Mouse (Mus musculus): ENCODE data around the gene Jak1. TPM values are rescaled to one million over a fixed set of nuclear protein-coding genes. Genes with fewer than 3 reads are reported as not detected.

The Jak1 gene
- polyA plus RNA-seq (2015; fragmentation: Nextera tagmentation; extraction: Ambion mirVana) = 80.2 and 81.4 TPM in 2 replicates

DNA sequence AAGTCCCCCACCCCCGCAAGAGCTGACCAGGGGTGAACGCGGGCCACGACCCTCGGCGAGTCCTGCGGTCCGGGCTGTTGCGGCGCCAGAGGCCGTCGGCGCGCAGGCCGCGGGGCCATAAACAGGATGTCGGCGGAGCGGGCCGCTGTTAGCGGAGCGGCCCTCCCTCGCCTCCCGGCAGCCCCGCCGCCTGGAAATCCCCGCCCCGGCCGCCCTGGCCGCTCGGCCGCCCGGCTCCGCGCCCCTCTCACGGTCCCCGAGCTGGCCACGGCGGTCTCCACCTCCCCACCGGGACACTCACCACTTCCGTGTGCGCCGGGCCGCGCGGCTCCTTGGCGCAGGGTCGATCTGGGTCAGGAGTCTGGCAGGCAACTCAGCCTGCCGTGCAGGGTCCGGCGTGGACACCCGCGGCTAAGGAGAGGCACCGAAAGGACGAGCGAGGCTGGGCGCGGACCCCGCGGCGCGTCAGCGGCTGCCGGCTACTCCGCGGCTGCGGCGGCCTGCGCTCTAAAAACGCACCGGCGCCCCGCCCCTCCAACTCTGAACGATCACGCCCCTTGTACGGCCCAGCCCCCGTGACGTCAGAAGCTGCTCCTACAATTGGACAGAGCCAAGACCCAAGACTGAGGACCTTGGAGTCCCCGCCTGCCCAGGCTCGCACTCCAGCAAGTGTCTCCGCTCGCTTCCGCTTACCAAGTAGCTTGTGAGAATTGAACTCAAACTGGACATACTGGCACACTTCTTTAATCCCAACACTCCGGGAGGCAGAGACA is at the start of gene Jak1:
TSS of gene Jak1 (minus strand) at position 542 of the 773 bp plus-strand sequence.
- peak within 1 kb of the TSS; percentile 59 for H3K4me2 ChIP-seq (replicated peaks)
- peak within 1 kb of the TSS; percentile 84 for H3K4me3 ChIP-seq (replicated peaks)
- under 1% methylated on average over 84 of the region's 84 CpGs for WGBS
- H3K36me3 ChIP-seq = no peaks in the 10 kb centered on the region
- 0 out of 2 replicates have a peak, but pooled peaks cover 8% of the 10 kb centered on the region for H3K4me1 ChIP-seq
- no peaks in the 10 kb centered on the region for H3K27me3 ChIP-seq
- H3K27ac ChIP-seq (replicated peaks) = peak within 1 kb of the TSS; percentile 91
- H3K9ac ChIP-seq = peak within 1 kb of the TSS; percentile 74
- ATAC-seq (ENCODE audit: insufficient number of reproducible peaks, low FRiP score, low TSS enrichment, low read depth) = peak; percentile 98
- H3K9me3 ChIP-seq (replicated peaks) = no peaks in the 10 kb centered on the region

- Histone ChIP-seq H3K27ac (replicated peaks) (no peak overlapping the region), H3K9ac (no peak overlapping the region), H3K4me2 (replicated peaks) (no peak overlapping the region), H3K36me3 (no peaks in the 10 kb centered on the region), H3K4me1 (no peaks in the 10 kb centered on the region), H3K27me3 (0 out of 2 replicates have a peak, but pooled peaks cover 3% of the 10 kb centered on the region), H3K9me3 (replicated peaks) (no peaks in the 10 kb centered on the region), H3K4me3 (replicated peaks) (no peak overlapping the region)
- no peak for ATAC-seq (ENCODE audit: insufficient number of reproducible peaks, low FRiP score, low TSS enrichment, low read depth)
- 77% methylated on average over 6 of the region's 6 CpGs for WGBS
Observed at GRCm38 (mm10) chr4:101312055-101312454, 47.0 kb upstream of the Jak1 start.

- Histone ChIP-seq H3K27ac (replicated peaks) (no peak overlapping the region), H3K4me2 (replicated peaks) (no peak overlapping the region), H3K9me3 (replicated peaks) (no peaks in the 10 kb centered on the region), H3K36me3 (no peaks in the 10 kb centered on the region), H3K27me3 (0 out of 2 replicates have a peak, but pooled peaks cover 3% of the 10 kb centered on the region), H3K4me3 (replicated peaks) (no peak overlapping the region), H3K9ac (no peak overlapping the region), H3K4me1 (no peaks in the 10 kb centered on the region)
- WGBS = 88% methylated on average over 4 of the region's 4 CpGs
- no peak for ATAC-seq (ENCODE audit: insufficient number of reproducible peaks, low FRiP score, low TSS enrichment, low read depth)
Observed at GRCm38 (mm10) chr4:101308166-101308565, 43.1 kb upstream of the Jak1 start.

GRCm38 (mm10) chr4:101307286-101307685 is 42.2 kb upstream of the Jak1 start:
- 62% methylated on average over 4 of the region's 4 CpGs for WGBS
- no peaks in the 10 kb centered on the region for H3K36me3 ChIP-seq
- no peaks in the 10 kb centered on the region for H3K9me3 ChIP-seq (replicated peaks)
- no peak overlapping the region for H3K9ac ChIP-seq
- H3K27me3 ChIP-seq = 0 out of 2 replicates have a peak, but pooled peaks cover 3% of the 10 kb centered on the region
- H3K4me1 ChIP-seq = no peaks in the 10 kb centered on the region
- H3K27ac ChIP-seq (replicated peaks) = no peak overlapping the region
- H3K4me2 ChIP-seq (replicated peaks) = no peak overlapping the region
- no peak overlapping the region for H3K4me3 ChIP-seq (replicated peaks)
- ATAC-seq (ENCODE audit: insufficient number of reproducible peaks, low FRiP score, low TSS enrichment, low read depth) = no peak

GRCm38 (mm10) chr4:101306132-101306915 is 41.2 kb upstream of the Jak1 start:
- Histone ChIP-seq H3K4me2 (replicated peaks) (no peak overlapping the region), H3K36me3 (no peaks in the 10 kb centered on the region), H3K4me1 (no peaks in the 10 kb centered on the region), H3K9ac (no peak overlapping the region), H3K9me3 (replicated peaks) (no peaks in the 10 kb centered on the region), H3K27me3 (no peaks in the 10 kb centered on the region), H3K4me3 (replicated peaks) (no peak overlapping the region), H3K27ac (replicated peaks) (no peak overlapping the region)
- WGBS = 40% methylated on average over 8 of the region's 8 CpGs
- ATAC-seq (ENCODE audit: insufficient number of reproducible peaks, low FRiP score, low TSS enrichment, low read depth) = no peak

DNA sequence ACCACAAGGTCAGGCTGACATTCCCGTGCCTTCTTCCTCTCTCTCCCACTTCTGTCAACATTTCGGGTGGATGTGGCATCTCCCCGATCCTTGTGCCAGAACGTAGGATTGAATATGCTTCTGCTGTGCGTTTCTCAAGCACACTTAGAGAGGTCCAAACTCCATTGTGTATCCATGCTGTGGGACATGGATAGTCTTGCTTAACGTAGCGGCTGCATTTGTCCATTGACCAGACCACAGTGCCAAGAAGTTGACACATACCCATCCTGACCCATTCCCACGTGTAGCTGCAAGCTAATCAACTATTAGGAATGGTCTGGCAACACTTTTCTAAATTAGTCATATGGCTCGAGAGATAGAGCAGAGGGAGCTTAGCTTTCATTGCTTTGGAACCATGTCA is 40.0 kb upstream of the Jak1 start:
- no peaks in the 10 kb centered on the region; the same call in 1 of the 2 replicates for H3K27me3 ChIP-seq
- no peaks in the 10 kb centered on the region for H3K4me1 ChIP-seq
- H3K4me2 ChIP-seq (replicated peaks) = no peak overlapping the region
- no peaks in the 10 kb centered on the region for H3K9me3 ChIP-seq (replicated peaks)
- no peaks in the 10 kb centered on the region for H3K36me3 ChIP-seq
- no peak overlapping the region for H3K9ac ChIP-seq
- no peak overlapping the region for H3K27ac ChIP-seq (replicated peaks)
- H3K4me3 ChIP-seq (replicated peaks) = no peak overlapping the region
- WGBS = 78% methylated on average over 9 of the region's 9 CpGs
- ATAC-seq (ENCODE audit: insufficient number of reproducible peaks, low FRiP score, low TSS enrichment, low read depth) = no peak

- Histone ChIP-seq H3K27me3 (no peaks in the 10 kb centered on the region; the same call in 1 of the 2 replicates), H3K36me3 (no peaks in the 10 kb centered on the region), H3K4me3 (replicated peaks) (no peak overlapping the region), H3K4me1 (no peaks in the 10 kb centered on the region), H3K27ac (replicated peaks) (no peak overlapping the region), H3K9ac (no peak overlapping the region), H3K9me3 (replicated peaks) (no peaks in the 10 kb centered on the region), H3K4me2 (replicated peaks) (no peak overlapping the region)
- no peak for ATAC-seq (ENCODE audit: insufficient number of reproducible peaks, low FRiP score, low TSS enrichment, low read depth)
- WGBS = 83% methylated on average over 4 of the region's 4 CpGs
Observed at GRCm38 (mm10) chr4:101304114-101304513, 39.0 kb upstream of the Jak1 start.

GRCm38 (mm10) chr4:101300392-101300910 is 35.4 kb upstream of the Jak1 start:
- no peak overlapping the region for H3K27ac ChIP-seq (replicated peaks)
- H3K27me3 ChIP-seq = no peaks in the 10 kb centered on the region; the same call in 1 of the 2 replicates
- no peak overlapping the region for H3K9ac ChIP-seq
- no peak overlapping the region for H3K4me3 ChIP-seq (replicated peaks)
- H3K36me3 ChIP-seq = no peaks in the 10 kb centered on the region
- 55% methylated on average over 4 of the region's 4 CpGs for WGBS
- no peak overlapping the region for H3K4me2 ChIP-seq (replicated peaks)
- H3K4me1 ChIP-seq = no peaks in the 10 kb centered on the region
- no peak for ATAC-seq (ENCODE audit: insufficient number of reproducible peaks, low FRiP score, low TSS enrichment, low read depth)
- H3K9me3 ChIP-seq (replicated peaks) = no peaks in the 10 kb centered on the region

GRCm38 (mm10) chr4:101298311-101298990 is 33.4 kb upstream of the Jak1 start:
- Histone ChIP-seq H3K4me2 (replicated peaks) (no peak overlapping the region), H3K27me3 (no peaks in the 10 kb centered on the region; the same call in 1 of the 2 replicates), H3K9me3 (replicated peaks) (no peaks in the 10 kb centered on the region), H3K27ac (replicated peaks) (no peak overlapping the region), H3K4me1 (no peaks in the 10 kb centered on the region), H3K4me3 (replicated peaks) (no peak overlapping the region), H3K9ac (no peak overlapping the region), H3K36me3 (no peaks in the 10 kb centered on the region)
- WGBS = 66% methylated on average over 12 of the region's 12 CpGs
- no peak for ATAC-seq (ENCODE audit: insufficient number of reproducible peaks, low FRiP score, low TSS enrichment, low read depth)

DNA sequence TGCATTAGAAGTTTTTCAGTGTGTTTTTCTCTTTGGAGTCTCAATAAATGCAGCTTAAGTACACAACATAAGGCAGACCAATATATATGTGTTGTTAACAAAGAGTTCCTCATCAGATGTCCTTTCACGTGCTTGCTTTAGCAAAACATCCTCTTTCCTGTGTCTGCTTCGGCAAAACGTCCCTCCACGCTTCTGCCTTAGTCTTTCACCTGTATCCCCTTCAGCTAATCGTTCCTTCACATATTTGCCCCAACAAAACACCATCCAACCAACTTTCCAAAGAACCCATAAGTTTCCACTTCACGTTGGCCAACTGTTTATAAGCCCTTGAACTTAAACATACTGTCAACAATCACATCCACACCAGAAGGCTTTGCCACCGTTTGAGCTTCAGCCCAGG is 31.8 kb upstream of the Jak1 start:
- no peaks in the 10 kb centered on the region for H3K9me3 ChIP-seq (replicated peaks)
- WGBS = 71% methylated on average over 7 of the region's 7 CpGs
- no peak for ATAC-seq (ENCODE audit: insufficient number of reproducible peaks, low FRiP score, low TSS enrichment, low read depth)
- no peaks in the 10 kb centered on the region for H3K36me3 ChIP-seq
- no peak overlapping the region for H3K9ac ChIP-seq
- H3K27ac ChIP-seq (replicated peaks) = no peak overlapping the region
- no peaks in the 10 kb centered on the region; the same call in 1 of the 2 replicates for H3K27me3 ChIP-seq
- no peak overlapping the region for H3K4me2 ChIP-seq (replicated peaks)
- H3K4me1 ChIP-seq = peaks cover 11% of the 10 kb centered on the region
- no peak overlapping the region for H3K4me3 ChIP-seq (replicated peaks)

DNA sequence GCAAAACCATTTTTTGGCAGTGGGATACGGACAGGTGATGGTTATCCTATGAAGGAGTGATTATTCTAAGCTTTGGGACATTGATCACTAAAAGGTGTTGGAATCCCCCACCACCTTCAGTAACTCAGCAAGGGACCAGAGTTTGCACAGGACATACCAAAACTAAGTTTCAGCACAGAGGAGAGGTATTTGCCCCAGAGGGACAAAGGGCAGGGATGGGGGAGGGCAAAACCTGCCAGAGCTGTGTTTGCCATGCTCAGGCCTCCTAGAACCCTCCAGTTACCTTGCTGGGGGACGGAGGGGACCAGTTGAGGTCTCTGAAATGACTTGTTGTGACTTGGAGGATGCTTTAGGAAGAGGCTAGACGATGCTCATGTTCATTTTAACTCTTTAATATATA is 30.7 kb upstream of the Jak1 start:
- Histone ChIP-seq H3K4me2 (replicated peaks) (no peak overlapping the region), H3K4me1 (peaks cover 11% of the 10 kb centered on the region), H3K27ac (replicated peaks) (no peak overlapping the region), H3K27me3 (no peaks in the 10 kb centered on the region; the same call in 1 of the 2 replicates), H3K9ac (no peak overlapping the region), H3K9me3 (replicated peaks) (no peaks in the 10 kb centered on the region), H3K4me3 (replicated peaks) (no peak overlapping the region), H3K36me3 (no peaks in the 10 kb centered on the region)
- 70% methylated on average over 3 of the region's 3 CpGs for WGBS
- no peak for ATAC-seq (ENCODE audit: insufficient number of reproducible peaks, low FRiP score, low TSS enrichment, low read depth)
